Mouse (Mus musculus) G1E (cell line): ENCODE data around the gene Rpl35.

Source experiments
- CTCF ChIP-seq: IDR thresholded peaks from 2 replicates; pipeline ENCODE4 v1.5.1; 2012; ENCODE audit warnings: low read depth, low read length, inconsistent platforms, mixed read lengths
- GATA1 ChIP-seq: IDR thresholded peaks from 2 replicates; pipeline ENCODE4 v1.6.1; 2012; ENCODE audit warnings: borderline replicate concordance, low read length, inconsistent platforms, mixed read lengths

DNA sequence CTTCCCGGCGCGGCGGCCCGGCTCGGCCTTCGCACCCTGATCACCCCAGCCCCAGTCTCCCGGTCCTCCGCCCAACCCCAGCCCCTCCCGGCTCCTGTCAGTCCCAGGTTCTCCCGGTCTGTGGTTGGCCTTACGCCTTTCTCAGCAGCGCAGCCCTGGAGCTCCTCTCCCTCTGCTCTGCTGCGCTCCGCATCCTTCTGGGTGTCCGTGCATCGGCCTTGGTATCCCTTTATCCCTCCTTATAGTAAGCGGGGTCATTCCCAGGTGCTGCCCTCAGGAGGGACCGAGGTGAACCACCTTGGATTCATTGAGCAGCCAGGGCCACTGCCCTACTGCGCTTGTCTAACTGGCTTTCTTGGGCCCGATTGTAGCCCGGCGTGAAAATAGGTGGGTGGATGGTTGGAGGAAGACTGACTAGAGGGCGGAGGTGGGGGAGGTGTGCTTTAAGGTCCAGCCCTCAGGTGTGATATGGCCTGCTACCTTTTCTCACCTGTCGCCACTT lies 3.0 kb upstream of the Rpl35 start:
- TF ChIP-seq CTCF, result no peak
- TF ChIP-seq GATA1, result no peak
